ENCODE assay signal across 8 mouse cellular contexts in the genomic region with DNA sequence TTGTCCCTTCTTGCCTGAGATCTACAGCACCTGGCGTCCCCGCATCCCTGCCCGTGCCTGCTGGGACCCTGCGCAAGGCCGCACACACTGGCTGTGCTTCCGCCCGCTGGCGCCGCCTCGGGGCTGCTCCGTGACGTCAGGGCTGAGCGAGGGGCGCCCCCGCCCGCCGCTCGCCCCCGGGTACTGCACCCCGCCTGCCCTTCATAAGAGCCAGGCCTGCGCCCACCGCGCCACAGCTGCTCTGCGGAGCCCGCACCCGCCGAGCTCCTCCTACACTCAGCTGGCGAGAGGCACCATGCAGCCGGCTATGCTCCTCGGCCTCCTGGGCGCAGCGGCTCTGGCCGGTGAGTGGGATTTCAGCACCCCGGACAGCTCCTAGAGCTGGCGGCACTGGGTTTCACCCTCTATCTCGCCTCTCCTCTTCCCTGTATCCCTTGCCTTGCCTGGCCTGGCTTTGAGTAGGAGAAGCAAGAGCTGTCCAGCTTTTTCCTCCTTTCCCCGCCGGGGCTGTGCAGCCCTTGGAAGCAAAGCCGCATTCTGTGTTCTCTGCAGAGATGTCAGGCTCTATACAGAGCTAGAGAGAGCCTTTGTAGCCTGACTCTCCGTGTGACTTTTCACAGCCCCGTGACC. TPM values are rescaled to one million over a fixed set of nuclear protein-coding genes. Genes with fewer than 3 reads are reported as not detected.
A peak's percentile ranks its signal among the peaks of the same experiment; 100 is the strongest.
DNase-seq lines count a peak whose midpoint lies in the region; ATAC-seq lines count a peak whose summit lies in the region.

No protein-coding gene starts in this region.

- ATAC-seq in megakaryocyte progenitor cell, adult 5-6 weeks (replicated peaks; ENCODE audit: poor library complexity): peak; percentile 100

- DNase-seq in R1 (ENCODE audit: low read depth, low spot score): peak; percentile 94
- DNase-seq in cerebellum, postnatal 4 days (ENCODE audit: low spot score in 2 of 2): peak; percentile 74 to 81
- peak; percentile 88 for DNase-seq in gastrocnemius, postnatal 14 days
- peak; percentile 73 for DNase-seq in induced T-regulatory cell, adult 2 months (ENCODE audit: low read depth)
- DNase-seq in left cerebral cortex, adult 9 months (ENCODE audit: low spot score in 2 of 2): peak; percentile 62 to 83
- DNase-seq in right cerebral cortex, postnatal 36 days (ENCODE audit: low spot score in 2 of 2): peak; percentile 86 to 87
- peak; percentile 92 for DNase-seq in yolk sac, embryonic 10.5 days (ENCODE audit: low spot score)

- intact Hi-C loops in gastrocnemius, postnatal 14 days (cut with DNase I; ENCODE audit: low total_unique reads): no loop called here

RNA-seq across cellular contexts. Expression of gene Chgb, which starts 0.5 kb away (rescaled TPM):
- under 1 TPM; 0.18 to 0.21 TPM for total RNA-seq in gastrocnemius, postnatal 14 days (2021)
- total RNA-seq in megakaryocyte progenitor cell, adult 5-6 weeks (2015): not detected in 2 replicates
- total RNA-seq in megakaryocyte progenitor cell, adult 5-6 weeks (2017): not detected in 2 replicates

RNA-seq across cellular contexts. Expression of gene Trmt6, which starts 34.3 kb away (rescaled TPM):
- 1 to 10 TPM; 6.2 to 7.5 TPM for total RNA-seq in gastrocnemius, postnatal 14 days (2021)
- total RNA-seq in megakaryocyte progenitor cell, adult 5-6 weeks (2015): 43.7 and 46.6 TPM in 2 replicates
- 40.4 and 53.4 TPM in 2 replicates for total RNA-seq in megakaryocyte progenitor cell, adult 5-6 weeks (2017)

RNA-seq across cellular contexts. Expression of gene Mcm8, which starts 34.4 kb away (rescaled TPM):
- 1 to 10 TPM; 1.1 to 1.5 TPM for total RNA-seq in gastrocnemius, postnatal 14 days (2021)
- total RNA-seq in megakaryocyte progenitor cell, adult 5-6 weeks (2015): 15.0 and 16.3 TPM in 2 replicates
- total RNA-seq in megakaryocyte progenitor cell, adult 5-6 weeks (2017): 13.8 and 17.6 TPM in 2 replicates

Comparison
In these comparisons a context has a peak if more than half of its experiments do, and no peak if none do; other contexts are left out.
1. Peak in every context shown above with its lines: DNase-seq and ATAC-seq.
2. RNA of gene Trmt6, which starts 34.3 kb away (total RNA-seq): 40.4 to 53.4 TPM in megakaryocyte progenitor cell, adult 5-6 weeks; 6.2 to 7.5 TPM in gastrocnemius, postnatal 14 days; every median in the first group is over 4 times any median in the second.
3. RNA of gene Mcm8, which starts 34.4 kb away (total RNA-seq): 13.8 to 17.6 TPM in megakaryocyte progenitor cell, adult 5-6 weeks; 1.1 to 1.5 TPM in gastrocnemius, postnatal 14 days; every median in the first group is over 4 times any median in the second.